Mouse (Mus musculus) lung, postnatal 0 days (tissue): Measurements from ENCODE around the gene Arhgef10l. TPM values are rescaled to one million over a fixed set of nuclear protein-coding genes. Genes with fewer than 3 reads are reported as not detected.
"Not testable (repeated sequence)": the region's sequence is repeated elsewhere in the genome, so short reads cannot be mapped to it uniquely, and the experiment has no call there.

Experiments used
- ATAC-seq: fragments of 200-750 bp; cut with Nextera tagmentation; 2 replicates; pipeline ENCODE4 v1.8.0; 2017; ENCODE audit warnings: moderate library complexity
- DNase-seq: peaks from one replicate; pipeline ENCODE4 v3.0.0-alpha.2; 2016; ENCODE audit warnings: low spot score
- H3K27ac ChIP-seq: fragments of 300-500 bp; sonication (generic); 2 replicates; pipeline ENCODE4 v1.5.1; 2014; ENCODE audit warnings: antibody characterized with exemption, mild to moderate bottlenecking, low read length, mixed read lengths
- H3K27me3 ChIP-seq: fragments of 300-500 bp; sonication (generic); replicated peaks from 2 replicates; pipeline ENCODE4 v1.6.1; 2014; ENCODE audit warnings: low read length, mixed read lengths; ENCODE audit not compliant: insufficient read depth
- H3K36me3 ChIP-seq: fragments of 300-500 bp; sonication (generic); 2 replicates; pipeline ENCODE4 v1.6.1; 2014; ENCODE audit warnings: low read length, mixed read lengths; ENCODE audit not compliant: insufficient read depth
- H3K4me1 ChIP-seq: fragments of 300-500 bp; sonication (generic); 2 replicates; pipeline ENCODE4 v1.6.1; 2014; ENCODE audit warnings: antibody characterized with exemption, low read depth, low read length, mixed read lengths; ENCODE audit not compliant: insufficient read depth
- H3K4me2 ChIP-seq: fragments of 300-500 bp; sonication (generic); replicated peaks from 2 replicates; pipeline ENCODE4 v1.6.1; 2014; ENCODE audit warnings: low read depth, mild to moderate bottlenecking, low read length, moderate library complexity, mixed read lengths
- H3K4me3 ChIP-seq: fragments of 300-500 bp; sonication (generic); 2 replicates; pipeline ENCODE4 v1.5.1; 2014; ENCODE audit warnings: low read depth, low read length
- H3K9ac ChIP-seq: fragments of 300-500 bp; sonication (generic); replicated peaks from 2 replicates; pipeline ENCODE4 v1.6.1; 2014; ENCODE audit warnings: low read depth, mild to moderate bottlenecking
- H3K9me3 ChIP-seq: fragments of 300-500 bp; sonication (generic); 2 replicates; pipeline ENCODE4 v1.6.1; 2016; ENCODE audit warnings: low read length, mixed read lengths
- CTCF ChIP-seq: IDR thresholded peaks from 2 replicates; pipeline ENCODE4 v1.5.1; 2016; ENCODE audit warnings: antibody characterized with exemption, mild to moderate bottlenecking
- EP300 ChIP-seq: IDR thresholded peaks from 2 replicates; pipeline ENCODE4 v1.6.1; 2016; ENCODE audit warnings: antibody characterized with exemption, mild to moderate bottlenecking, control low read depth
- WGBS: fragments of 180-500 bp; shearing (Covaris S2); extraction: QIAGEN DNeasy Blood & Tissue Kit; methylation state at CpG from one replicate; pipeline ENCODE4 v1.1.7; 2014; 5-methylcytosine and 5-hydroxymethylcytosine counted together
- polyA plus RNA-seq: library from polyadenylated mRNA; unstranded; fragments of >200 nt; fragmentation: Nextera tagmentation; extraction: Ambion mirVana; gene quantifications from 2 replicates; pipeline ENCODE4 v1.2.1, GENCODE M21; 2015

The Arhgef10l gene
- polyA plus RNA-seq, 1 experiment from 2014 or later: 9.3 TPM

GRCm38 (mm10) chr4:140579149-140579548 lies 86.7 kb downstream of the Arhgef10l start:
- WGBS: 94% methylated on average over 13 of the region's 13 CpGs
- no peak overlapping the region for H3K4me2 ChIP-seq
- H3K9me3 ChIP-seq: no peaks in the 10 kb centered on the region
- H3K27ac ChIP-seq: no peak overlapping the region
- no peaks in the 10 kb centered on the region for H3K27me3 ChIP-seq
- no peak overlapping the region for H3K9ac ChIP-seq
- ATAC-seq (no peak), DNase-seq (no peak)
- TF ChIP-seq EP300 (no peak), CTCF (no peak)
- no peak overlapping the region for H3K4me3 ChIP-seq
- peaks cover 3% of the 10 kb centered on the region; the same call in 1 of the 2 replicates for H3K36me3 ChIP-seq
- no peaks in the 10 kb centered on the region for H3K4me1 ChIP-seq

- Histone ChIP-seq H3K9ac (no peak overlapping the region), H3K4me3 (no peak overlapping the region), H3K36me3 (peaks cover 7% of the 10 kb centered on the region; the same call in 1 of the 2 replicates), H3K27ac (no peak overlapping the region), H3K27me3 (no peaks in the 10 kb centered on the region), H3K4me2 (no peak overlapping the region), H3K4me1 (no peaks in the 10 kb centered on the region), H3K9me3 (no peaks in the 10 kb centered on the region)
- no peak for DNase-seq
- TF ChIP-seq CTCF (no peak), EP300 (no peak)
- ATAC-seq: no peak
- WGBS: 93% methylated on average over 16 of the region's 16 CpGs
These were observed 89.2 kb downstream of the Arhgef10l start for GRCm38 (mm10) chr4:140576628-140577027.

GRCm38 (mm10) chr4:140574863-140575262 lies 90.9 kb downstream of the Arhgef10l start:
- not testable (repeated sequence) for H3K27ac ChIP-seq, H3K4me2 ChIP-seq, DNase-seq, H3K4me3 ChIP-seq, H3K9me3 ChIP-seq, H3K9ac ChIP-seq, H3K27me3 ChIP-seq, H3K36me3 ChIP-seq, ATAC-seq, H3K4me1 ChIP-seq
- 94% methylated on average over 7 of the region's 7 CpGs for WGBS
- peak; percentile 20; the same call in 1 of the 2 replicates for TF ChIP-seq CTCF

- peak; percentile 35 for DNase-seq
- H3K36me3 ChIP-seq: peaks cover 12% of the 10 kb centered on the region; the same call in 1 of the 2 replicates
- 74% methylated on average over 17 of the region's 17 CpGs for WGBS
These were observed 93.4 kb downstream of the Arhgef10l start for GRCm38 (mm10) chr4:140572376-140572775.

GRCm38 (mm10) chr4:140569394-140569793 lies 96.4 kb downstream of the Arhgef10l start:
- no peak for ATAC-seq
- Histone ChIP-seq H3K27ac (no peak overlapping the region), H3K4me1 (no peaks in the 10 kb centered on the region), H3K4me2 (no peak overlapping the region), H3K36me3 (peaks cover 16% of the 10 kb centered on the region; the same call in 1 of the 2 replicates), H3K4me3 (no peak overlapping the region), H3K9me3 (no peaks in the 10 kb centered on the region), H3K27me3 (no peaks in the 10 kb centered on the region), H3K9ac (no peak overlapping the region)
- DNase-seq: no peak
- TF ChIP-seq EP300: no peak
- no peak for TF ChIP-seq CTCF
- WGBS: 91% methylated on average over 2 of the region's 2 CpGs

More at GRCm38 (mm10) chr4:140572376-140572775, 93.4 kb downstream of the Arhgef10l start:
- H3K9me3 ChIP-seq: no peaks in the 10 kb centered on the region
- no peak for TF ChIP-seq CTCF
- TF ChIP-seq EP300: no peak
- H3K9ac ChIP-seq: no peak overlapping the region
- ATAC-seq: no peak; the same call in 1 of the 2 replicates
- H3K27me3 ChIP-seq: no peaks in the 10 kb centered on the region
- H3K4me2 ChIP-seq: no peak overlapping the region
- no peak overlapping the region for H3K27ac ChIP-seq
- H3K4me3 ChIP-seq: no peak overlapping the region
- no peaks in the 10 kb centered on the region for H3K4me1 ChIP-seq

GRCm38 (mm10) chr4:140567911-140568480 lies 97.8 kb downstream of the Arhgef10l start:
- Histone ChIP-seq H3K27me3 (no peaks in the 10 kb centered on the region), H3K9ac (no peak overlapping the region), H3K4me1 (no peaks in the 10 kb centered on the region), H3K4me3 (no peak overlapping the region), H3K27ac (no peak overlapping the region), H3K4me2 (no peak overlapping the region), H3K9me3 (no peaks in the 10 kb centered on the region), H3K36me3 (peaks cover 12% of the 10 kb centered on the region; the same call in 1 of the 2 replicates)
- DNase-seq: no peak
- no peak for ATAC-seq
- TF ChIP-seq EP300: no peak
- TF ChIP-seq CTCF: no peak
- WGBS: 92% methylated on average over 11 of the region's 11 CpGs
